ENCODE assay signal across 16 mouse cellular contexts in the genomic region with DNA sequence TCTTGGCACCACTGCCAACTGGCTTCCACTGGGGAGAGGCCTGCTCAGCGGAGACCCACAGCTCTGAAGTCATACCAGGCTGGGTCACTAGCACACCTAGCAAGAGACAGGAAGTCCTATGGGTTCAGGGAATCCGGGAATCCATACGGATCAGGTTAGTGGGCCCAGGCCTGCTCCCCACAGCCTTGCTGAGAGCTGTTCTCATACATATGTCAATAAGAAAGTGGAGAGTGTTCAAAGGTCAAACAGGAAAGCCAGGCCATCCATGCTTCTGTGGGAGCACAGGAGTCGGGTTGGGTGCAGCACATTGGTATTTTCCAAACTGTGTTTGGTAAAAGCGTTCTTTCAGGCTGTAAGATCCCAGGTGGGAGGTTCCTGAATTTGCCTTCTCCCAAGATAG.
"Had no signal": no experiment of that assay in that cellular context is flagged by ENCODE, and none has a peak within 500 bp of the region (broad histone marks: within the 10 kb centered on the region; RNA-seq: fewer than 3 reads in every experiment).

No protein-coding gene starts in this region.

- H3K27me3 ChIP-seq: kidney, embryonic 15.5 days; limb, embryonic 13.5 days; midbrain, embryonic 12.5 days; neural tube, embryonic 13.5 days had no signal

- H3K4me3 ChIP-seq: kidney, embryonic 15.5 days; limb, embryonic 10.5 days; limb, embryonic 13.5 days; liver, embryonic 15.5 days; midbrain, embryonic 12.5 days; myocyte; neural tube, embryonic 13.5 days had no signal

- H3K4me2 ChIP-seq: kidney, embryonic 15.5 days; limb, embryonic 13.5 days; liver, embryonic 15.5 days; midbrain, embryonic 12.5 days; neural tube, embryonic 13.5 days had no signal

- H3K9me3 ChIP-seq: kidney, embryonic 15.5 days; limb, embryonic 10.5 days; limb, embryonic 13.5 days; liver, embryonic 15.5 days; midbrain, embryonic 12.5 days; neural tube, embryonic 13.5 days had no signal

- DNase-seq: kidney, adult 11 months; kidney, adult 8-10 months; kidney, postnatal 10 days; kidney, postnatal 36 days; layer of hippocampus, adult 9-11 months; lung, adult 2 months; lung, postnatal 14 days; thymus, postnatal 25 days had no signal

- H3K9ac ChIP-seq: kidney, embryonic 15.5 days; limb, embryonic 13.5 days; liver, embryonic 15.5 days; midbrain, embryonic 12.5 days; neural tube, embryonic 13.5 days had no signal

- H3K27ac ChIP-seq: kidney, embryonic 15.5 days; limb, embryonic 10.5 days; limb, embryonic 13.5 days; liver, embryonic 15.5 days; midbrain, embryonic 12.5 days; neural tube, embryonic 13.5 days had no signal

- H3K36me3 ChIP-seq: limb, embryonic 10.5 days; limb, embryonic 13.5 days; liver, embryonic 15.5 days; midbrain, embryonic 12.5 days; neural tube, embryonic 13.5 days had no signal

- H3K4me1 ChIP-seq: limb, embryonic 13.5 days had no signal

- ATAC-seq: midbrain, embryonic 16.5 days had no signal
